Mouse (Mus musculus) ovary, postnatal 36 days (tissue): ENCODE results near the gene Rsph1.

Experiments
- DNase-seq: peaks from one replicate; pipeline ENCODE4 v3.0.0; 2022; ENCODE audit warnings: low spot score, mixed read lengths

Rsph1 gene

DNA sequence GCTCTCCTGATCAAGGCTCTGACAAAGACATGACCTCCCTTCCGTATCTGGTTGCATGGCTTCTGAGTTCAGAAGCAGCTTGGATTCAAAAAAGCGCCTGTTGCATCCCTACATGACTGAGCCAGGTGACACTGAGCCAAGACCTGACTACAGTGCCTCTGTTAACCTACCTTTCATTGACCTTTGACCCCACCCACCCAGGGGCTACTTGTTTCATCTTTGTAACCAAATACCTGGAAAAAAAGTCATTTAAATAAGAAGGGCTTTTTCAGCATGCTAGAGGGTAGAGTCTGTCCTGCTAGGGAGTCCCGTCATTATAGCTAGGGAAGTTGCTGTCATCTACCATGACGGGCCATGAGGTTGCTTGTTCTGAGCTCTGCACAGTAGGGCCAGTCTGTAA lies 26.2 kb upstream of the Rsph1 start:
- DNase-seq, result no peak

DNA sequence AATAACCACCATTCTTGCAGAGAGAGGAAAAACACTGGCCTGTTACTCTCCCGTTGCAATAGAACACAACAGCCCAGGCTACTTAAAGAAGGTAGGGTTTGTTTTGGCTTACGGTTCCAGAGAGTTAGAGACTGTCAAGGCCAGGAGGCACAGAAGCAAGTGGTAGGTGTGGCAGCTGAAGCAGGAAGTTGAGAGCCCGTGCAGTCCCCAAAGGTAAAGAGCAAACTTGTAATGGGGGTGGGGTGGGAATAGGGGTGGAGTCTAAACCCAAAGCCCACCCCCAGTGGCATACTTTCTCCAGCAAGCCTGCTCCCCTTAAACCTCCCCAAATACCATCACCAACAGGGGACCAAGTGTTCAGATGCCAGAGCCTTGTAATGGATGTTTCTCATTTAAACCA lies 23.6 kb upstream of the Rsph1 start:
- DNase-seq, result no peak

DNA sequence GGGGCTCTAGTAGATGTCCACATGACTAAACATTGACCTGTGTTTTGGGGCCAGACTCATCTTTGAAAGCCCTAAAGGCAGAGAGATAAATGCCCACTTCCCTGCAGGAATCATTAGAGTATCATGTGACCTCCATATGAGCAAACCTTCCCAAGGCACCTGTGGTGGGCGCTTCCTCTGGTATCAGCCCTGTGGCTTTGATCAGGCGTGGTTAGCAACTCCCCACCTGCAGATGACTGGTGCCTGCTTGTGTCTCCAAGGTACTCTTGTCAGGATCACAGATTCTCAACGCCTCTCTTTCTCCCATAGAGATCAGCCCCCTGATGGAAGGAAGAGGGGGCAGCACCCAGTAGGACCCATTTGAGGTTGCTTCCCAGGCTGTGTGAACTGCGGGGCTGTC lies 22.8 kb upstream of the Rsph1 start:
- no peak for DNase-seq

DNA sequence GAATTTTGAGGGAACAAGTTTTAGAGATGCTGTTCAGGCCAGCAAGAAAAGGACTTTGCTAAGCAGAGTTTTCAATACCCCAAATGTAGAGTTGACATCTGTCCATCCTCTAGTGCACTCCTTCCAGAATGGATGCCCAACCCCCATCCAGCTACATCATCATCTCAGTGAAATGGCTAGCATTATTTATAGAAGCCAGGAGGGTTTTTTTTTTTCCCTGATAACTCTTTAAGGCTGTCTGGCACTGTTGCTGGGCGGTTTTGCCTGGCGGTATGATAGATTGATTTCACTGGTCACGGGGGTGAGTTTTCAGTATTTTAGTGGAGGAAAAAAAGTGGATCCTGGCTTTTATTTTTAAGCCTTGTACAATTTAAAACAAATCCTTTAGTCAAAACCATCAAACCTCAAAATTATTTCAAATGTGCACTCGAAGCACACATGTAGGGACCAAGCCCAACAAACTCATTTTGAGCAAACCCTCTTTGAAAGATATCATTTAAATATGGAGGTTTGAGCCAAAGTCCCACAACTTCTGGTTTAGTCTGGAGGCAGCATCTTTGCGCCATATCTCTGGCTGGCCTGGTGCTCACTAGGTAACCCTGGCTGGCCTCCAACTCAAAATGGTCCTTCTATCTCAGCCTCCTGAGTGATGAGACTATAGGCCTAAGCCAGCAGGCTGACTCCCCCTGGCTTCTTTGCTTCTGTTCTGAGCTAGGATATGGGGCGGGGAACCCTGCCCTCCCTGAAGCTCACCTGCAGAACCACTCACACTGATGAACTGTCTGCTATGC lies 21.4 kb upstream of the Rsph1 start:
- no peak for DNase-seq

- DNase-seq, result peak; percentile 46
These were observed 20.3 kb upstream of the Rsph1 start for GRCm38 (mm10) chr17:31297521-31297939.

GRCm38 (mm10) chr17:31295892-31296781 lies 19.0 kb upstream of the Rsph1 start:
- DNase-seq, result peak; percentile 88

- no peak for DNase-seq
These were observed 18.2 kb upstream of the Rsph1 start for GRCm38 (mm10) chr17:31295215-31295891.

DNA sequence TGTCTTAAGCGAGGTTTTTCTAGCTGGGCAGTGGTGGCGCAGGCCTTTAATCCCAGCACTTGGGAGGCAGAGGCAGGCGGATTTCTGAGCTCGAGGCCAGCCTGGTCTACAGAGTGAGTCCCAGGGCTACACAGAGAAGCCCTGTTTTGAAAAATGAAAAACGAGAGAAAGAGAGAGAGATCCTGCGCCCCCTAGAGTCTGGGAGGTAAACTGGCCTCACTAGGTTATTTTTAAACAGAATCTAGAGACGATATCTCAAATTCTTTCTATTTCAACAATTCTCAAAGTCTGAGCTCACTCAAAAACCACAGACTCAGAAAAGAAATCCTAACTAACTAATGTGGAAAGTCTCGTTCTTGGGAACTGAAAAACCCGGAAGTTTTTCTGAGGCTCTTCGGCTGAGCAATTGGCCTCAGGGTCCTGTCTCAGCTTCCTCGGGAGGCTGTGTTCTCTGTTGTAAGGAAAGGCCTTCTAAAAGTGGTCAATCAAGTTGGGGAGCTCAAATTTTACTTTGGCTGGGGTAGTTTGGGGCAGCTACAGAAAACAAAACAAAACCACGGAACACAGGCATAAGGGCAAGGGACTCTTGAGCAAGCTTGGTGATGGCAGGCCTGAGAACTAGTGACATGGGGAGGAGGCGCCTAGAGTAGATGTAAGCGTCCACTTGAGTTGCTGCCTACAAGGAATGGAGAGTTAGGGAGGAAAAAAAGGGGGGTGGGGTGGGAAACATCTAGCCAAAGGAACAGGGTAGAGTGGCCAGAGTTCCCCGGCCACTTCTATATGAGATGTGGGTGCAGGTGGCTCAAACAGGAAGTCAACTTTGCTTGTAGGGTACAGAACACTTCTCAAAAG lies 17.4 kb upstream of the Rsph1 start:
- DNase-seq, result no peak

GRCm38 (mm10) chr17:31290859-31291258 lies 13.7 kb upstream of the Rsph1 start:
- DNase-seq, result no peak

DNA sequence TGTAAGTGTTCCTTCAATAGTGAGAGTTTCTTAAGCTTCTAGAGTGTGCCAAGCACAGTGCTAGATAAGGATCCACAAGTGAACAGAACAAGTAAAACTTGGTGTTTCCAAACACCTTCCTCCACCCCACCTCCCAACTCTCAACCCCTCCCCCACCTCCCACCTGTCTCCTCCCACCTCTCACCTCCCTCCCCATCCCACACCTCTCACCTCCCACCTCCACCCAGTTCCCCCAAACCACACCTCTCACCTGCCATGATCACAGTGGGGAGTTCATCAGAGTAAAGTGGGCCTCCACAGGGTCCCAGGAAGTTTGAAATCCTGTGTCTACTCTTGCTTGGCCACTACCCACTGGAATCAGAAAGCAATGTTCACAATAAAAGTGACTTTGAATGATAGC lies 13.1 kb upstream of the Rsph1 start:
- no peak for DNase-seq

DNA sequence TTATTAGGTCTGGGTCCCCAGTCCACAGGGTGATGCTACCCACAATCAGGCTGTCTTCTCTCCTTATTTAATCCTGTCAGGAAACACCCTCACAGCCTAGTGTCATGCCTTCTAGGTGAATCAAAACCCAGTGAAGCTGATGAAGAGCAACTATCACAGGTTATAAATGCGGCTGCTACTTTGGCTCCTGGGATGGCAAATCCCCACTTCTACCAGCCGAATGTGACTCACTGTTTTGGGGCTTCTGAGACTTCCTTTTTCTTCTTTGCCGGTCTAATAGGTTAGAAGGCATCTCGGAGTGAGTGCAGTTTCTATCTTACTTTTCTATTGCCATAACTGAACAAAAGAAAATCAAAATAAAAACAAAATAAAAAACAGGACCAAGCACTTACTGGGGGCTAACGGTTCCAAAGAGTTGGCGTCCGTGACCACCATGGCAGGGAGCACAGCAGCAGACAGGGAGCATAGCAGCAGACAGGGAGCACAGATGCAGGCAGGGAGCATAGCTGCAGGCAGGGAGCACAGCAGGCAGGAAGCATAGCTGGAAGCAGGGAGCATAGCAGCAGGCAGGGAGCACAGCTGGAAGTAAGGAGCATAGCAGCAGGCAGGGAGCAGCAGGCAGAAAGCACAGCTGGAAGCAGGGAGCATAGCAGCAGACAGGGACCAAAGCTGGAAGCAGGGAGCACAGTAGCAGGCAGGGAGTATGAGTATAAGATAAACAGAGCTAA lies 12.0 kb upstream of the Rsph1 start:
- DNase-seq, result no peak

DNA sequence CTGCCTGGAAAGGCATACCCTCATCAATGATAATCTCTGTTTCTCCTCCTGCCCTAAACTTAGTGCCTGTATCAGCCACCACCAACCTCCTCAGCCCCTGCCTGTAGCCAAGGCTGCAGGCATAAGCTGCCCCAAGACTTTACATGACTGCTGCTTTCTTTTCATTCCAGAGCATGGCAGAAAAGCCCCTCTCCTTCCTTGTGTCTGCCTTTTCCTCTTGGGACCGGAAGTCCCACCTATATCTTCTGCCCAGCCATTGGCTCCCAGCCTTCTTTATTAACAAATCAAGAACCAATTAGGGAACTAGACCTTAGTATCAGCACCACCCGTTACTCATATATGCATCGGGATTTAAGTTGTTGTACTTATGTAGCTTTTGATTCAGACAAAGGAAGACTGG lies 10.0 kb upstream of the Rsph1 start:
- no peak for DNase-seq

- DNase-seq, result no peak
These were observed 9.3 kb upstream of the Rsph1 start, which contains the start of gene Slc37a1 for GRCm38 (mm10) chr17:31286492-31286891. Slc37a1 (plus strand) TSS chr17:31286792.

GRCm38 (mm10) chr17:31285867-31286266 lies 8.7 kb upstream of the Rsph1 start:
- no peak for DNase-seq

- DNase-seq, result no peak
These were observed 5.5 kb upstream of the Rsph1 start for GRCm38 (mm10) chr17:31282687-31283053.

GRCm38 (mm10) chr17:31281830-31282686 lies 4.9 kb upstream of the Rsph1 start:
- no peak for DNase-seq

DNA sequence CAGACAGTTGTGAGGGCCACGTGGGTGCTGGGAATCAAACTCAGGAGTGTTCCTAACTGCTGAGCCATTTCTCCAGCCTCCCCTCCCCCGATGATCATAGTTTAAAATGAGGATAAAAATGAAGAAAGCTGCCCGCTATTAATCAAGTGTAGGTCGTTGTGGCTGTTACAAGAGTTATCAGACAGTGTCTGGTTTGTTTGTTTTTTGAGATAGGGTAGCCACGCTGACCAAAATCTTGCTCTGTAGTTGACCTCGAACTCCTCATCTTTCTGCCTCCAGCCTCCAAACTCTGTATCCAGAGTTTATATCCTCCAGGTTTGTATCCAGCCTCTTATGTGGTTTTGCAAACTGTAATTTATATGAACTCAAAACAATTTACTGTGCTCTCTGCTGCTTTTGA lies 3.1 kb upstream of the Rsph1 start:
- no peak for DNase-seq

DNA sequence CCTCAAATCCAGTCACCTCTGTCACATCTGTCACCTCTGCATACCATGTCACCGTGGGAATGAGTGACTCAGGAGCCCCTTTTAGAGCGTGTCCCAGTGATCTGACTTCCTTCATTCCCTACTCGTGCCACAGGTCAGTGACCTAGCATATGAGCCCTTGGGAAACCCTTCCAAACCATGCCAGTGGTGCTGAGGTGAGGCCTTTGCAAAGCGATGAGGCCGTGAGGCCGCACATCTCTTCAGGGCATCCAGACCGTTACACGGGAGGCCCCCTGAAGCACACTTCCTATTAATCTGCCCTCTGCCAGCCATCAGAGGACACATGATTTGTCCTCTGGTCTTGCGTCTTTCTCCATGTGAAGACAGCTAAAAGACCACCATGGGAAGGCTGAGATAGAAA lies 2.4 kb upstream of the Rsph1 start:
- DNase-seq, result no peak

GRCm38 (mm10) chr17:31277931-31278330 lies 748 bp upstream of the Rsph1 start:
- no peak for DNase-seq
